Mouse (Mus musculus) kidney, adult 11 months (tissue): Measurements from ENCODE around the gene Castor2.

Source experiments
- DNase-seq: peaks from one replicate; pipeline ENCODE4 v3.0.0; 2022

The Castor2 gene

DNA sequence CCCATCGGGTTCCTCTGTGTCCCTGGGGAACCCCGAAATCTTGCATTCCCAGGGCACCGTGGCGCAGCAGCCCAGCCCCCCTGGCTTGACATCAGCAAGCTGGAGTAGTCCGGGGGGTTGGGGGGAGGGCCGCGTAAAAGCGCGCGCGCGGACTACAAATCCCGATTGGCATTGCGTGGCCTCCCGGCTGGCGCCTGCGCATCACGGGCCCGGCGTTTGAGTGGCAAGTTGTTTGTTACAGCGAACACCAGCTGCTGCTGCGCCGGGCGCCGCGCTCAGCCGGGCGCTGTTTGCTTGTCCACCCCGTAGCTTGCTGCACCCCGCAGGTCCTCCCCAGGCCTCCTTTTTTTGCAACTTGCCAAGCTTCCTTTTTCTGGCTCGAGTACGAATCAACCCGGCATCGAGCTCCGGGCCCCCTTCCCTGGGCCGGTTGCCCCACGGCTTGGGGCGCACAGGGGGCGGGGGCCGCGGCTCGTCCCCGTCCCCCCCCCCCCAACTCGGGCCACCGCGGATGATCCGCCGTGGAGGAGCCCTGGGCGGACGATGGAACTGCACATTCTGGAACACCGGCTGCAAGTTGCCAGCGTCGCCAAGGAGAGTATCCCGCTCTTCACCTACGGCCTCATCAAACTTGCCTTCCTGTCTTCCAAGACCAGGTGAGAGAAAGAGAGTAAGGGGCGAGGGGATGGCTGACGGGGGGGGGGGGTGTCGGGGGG lies at the start of gene Castor2:
TSS of gene Castor2 (plus strand) at position 216 of the 716 bp plus-strand sequence.
- DNase-seq = peak; percentile 94

DNA sequence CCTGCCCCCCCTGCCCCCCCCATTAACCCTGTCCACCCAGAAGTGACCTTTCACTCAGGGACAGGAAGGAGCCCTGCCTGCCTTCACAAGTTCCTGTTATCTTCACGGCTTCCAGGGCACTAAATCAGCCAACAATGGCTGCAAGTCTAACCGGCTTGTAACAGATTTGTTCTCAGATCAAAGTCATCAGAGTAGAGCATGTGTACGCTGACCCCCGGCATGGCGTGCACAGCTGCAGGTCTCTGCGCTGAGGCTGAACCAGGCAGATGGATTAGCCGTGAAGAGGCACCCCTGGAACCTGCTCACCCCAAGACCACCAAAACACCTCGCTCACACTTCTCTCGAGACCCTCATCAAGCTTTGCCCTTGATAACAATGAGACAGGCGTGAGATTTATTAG lies 48.8 kb upstream of the Castor2 start:
- DNase-seq = no peak

GRCm38 (mm10) chr5:134052614-134053013 lies 46.9 kb upstream of the Castor2 start:
- DNase-seq = no peak

GRCm38 (mm10) chr5:134054496-134054895 lies 45.0 kb upstream of the Castor2 start:
- no peak for DNase-seq

GRCm38 (mm10) chr5:134058793-134059352 lies 40.6 kb upstream of the Castor2 start:
- DNase-seq = no peak

DNA sequence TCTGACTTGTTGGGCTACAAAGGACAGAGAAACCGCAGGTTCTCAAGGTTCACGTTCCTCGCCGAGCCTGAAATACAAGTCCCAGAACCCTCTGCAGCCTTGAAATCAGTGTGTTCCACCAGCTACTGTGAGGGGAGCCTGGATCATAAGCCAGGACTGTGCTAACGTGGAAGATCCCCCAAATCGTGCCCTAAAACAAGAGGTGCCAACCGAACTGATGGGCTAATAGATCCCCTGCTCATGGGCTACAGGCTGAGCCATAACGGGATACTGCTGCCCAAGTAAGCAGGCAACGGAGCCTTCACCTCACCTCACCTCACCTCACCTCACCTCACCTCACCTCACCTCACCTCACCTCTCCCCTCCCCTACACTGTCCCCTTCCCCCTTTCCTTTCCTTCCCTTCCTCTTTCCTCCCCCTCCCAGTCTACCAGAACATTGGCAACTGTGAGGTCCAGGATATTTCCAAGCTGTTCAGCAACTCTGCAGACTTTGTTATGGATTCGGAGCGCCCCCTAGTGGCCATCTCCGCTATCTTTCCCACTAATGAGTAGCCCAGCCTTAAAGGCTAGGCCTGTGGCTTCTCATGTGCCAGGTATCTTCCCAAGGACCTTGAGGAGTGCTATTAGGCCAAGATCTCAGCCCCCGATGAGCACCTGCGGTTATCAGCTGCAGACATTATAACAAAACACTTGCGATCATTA lies 36.0 kb upstream of the Castor2 start:
- DNase-seq = peak; percentile 56

GRCm38 (mm10) chr5:134066261-134066660 lies 33.2 kb upstream of the Castor2 start:
- DNase-seq = no peak

- DNase-seq = no peak
Measured at GRCm38 (mm10) chr5:134067924-134068323, 31.6 kb upstream of the Castor2 start.

GRCm38 (mm10) chr5:134073512-134074041 lies 25.9 kb upstream of the Castor2 start:
- no peak for DNase-seq

- DNase-seq = no peak
Measured at GRCm38 (mm10) chr5:134074368-134074767, 25.1 kb upstream of the Castor2 start.

DNA sequence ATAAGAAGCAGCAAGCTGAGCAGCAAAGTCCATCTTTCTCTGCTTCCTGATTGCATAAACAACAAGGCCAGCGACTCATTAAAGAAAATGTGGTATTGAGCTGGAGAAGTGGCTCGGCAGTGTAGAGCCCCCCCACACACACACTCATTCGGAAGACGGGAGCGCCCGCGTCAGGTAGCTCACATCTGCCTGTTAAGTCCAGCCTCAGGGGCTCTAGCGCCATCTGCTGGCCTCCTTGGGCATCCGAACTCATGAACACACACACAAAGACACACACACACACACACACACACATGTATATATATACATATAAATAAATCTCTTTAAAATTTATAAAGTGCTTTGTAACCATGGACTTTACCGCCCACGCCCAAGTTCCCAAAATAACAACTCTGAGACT lies 23.3 kb upstream of the Castor2 start:
- DNase-seq = no peak

DNA sequence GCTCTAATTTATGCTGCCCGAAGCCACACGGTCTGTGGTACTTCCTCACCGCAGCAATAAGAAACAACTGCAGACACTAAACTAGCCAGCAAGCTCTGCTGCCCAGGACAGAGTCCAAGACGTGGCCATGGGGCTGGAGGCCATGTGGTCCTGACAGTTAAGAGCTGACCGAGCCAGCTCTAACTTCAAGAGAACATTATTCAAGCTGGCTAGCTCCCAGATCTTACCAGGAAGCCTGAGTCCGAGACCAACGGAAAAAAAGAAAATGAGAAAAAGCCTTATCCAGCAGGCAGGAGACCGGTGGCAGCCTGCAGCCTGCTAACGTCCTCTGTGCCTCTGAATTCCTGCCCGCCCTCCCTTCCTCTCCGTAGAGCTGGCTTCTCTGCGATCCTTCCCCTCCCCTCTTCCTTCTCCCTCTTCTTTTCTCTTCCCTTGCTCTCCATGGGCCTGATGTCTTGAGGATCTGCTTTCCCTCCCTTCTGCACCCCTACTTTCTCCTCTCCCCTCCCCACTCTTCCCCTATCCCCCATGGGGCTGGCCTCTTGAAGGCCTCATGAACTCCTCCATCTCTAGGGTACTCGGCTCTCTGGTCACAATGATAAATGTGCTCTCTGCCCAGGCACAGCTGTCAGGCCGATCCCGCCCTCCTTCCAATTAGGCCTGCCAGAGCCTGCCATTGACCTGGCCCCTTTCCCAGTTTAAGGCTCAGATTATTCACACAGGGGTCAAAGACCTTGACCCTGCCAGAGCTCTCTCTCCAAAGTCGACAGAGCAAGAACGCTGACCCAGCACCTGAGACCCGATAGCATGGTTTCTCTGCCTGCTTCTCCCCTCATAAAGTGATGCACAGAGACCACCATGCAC lies 18.6 kb upstream of the Castor2 start:
- DNase-seq = peak; percentile 86

DNA sequence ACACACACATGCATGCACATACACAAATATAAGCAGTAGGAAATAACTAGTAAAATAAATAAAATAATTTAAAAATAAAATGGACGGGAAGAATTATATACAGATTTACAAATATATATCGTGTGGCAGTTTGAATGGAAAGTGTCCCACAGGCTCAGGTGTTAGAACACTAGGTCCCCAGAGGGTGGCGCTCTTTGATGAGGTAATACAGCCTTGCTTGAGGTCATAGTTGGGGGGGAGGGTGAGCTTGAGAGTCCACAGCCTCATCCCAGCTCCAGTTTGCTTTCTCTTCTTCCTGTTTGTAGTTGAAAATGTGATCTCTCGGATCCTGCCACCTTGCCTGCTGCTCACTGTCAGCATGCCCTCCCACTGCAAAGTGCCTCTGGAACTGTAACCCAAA lies 14.3 kb upstream of the Castor2 start:
- DNase-seq = no peak

GRCm38 (mm10) chr5:134085887-134086639 lies 13.4 kb upstream of the Castor2 start:
- DNase-seq = no peak

GRCm38 (mm10) chr5:134087211-134087610 lies 12.3 kb upstream of the Castor2 start:
- peak; percentile 69 for DNase-seq

- DNase-seq = no peak
Measured at GRCm38 (mm10) chr5:134095766-134096165, 3.7 kb upstream of the Castor2 start.

- DNase-seq = peak; percentile 49
Measured at GRCm38 (mm10) chr5:134098341-134098902, 1.1 kb upstream of the Castor2 start.

DNA sequence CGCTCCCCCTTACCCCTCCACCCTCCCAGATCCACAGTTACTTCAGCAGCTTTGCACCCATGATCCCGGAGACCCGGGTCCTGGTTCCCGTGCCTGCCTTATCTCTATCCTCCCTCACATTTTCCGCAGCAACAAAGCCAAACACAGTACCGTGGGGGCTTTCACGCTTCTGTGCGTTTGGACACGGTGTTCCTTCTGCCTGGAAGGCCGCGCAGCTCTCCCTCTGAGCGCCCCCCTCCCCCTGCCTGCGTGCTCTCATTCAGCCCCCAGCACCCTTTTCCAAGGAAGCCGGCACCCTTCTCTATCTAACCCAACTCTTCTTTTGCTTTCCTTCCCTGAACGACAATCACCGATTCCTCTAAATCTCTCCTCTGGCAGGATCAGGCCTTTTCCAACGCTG lies 535 bp upstream of the Castor2 start:
- peak; percentile 44 for DNase-seq

DNA sequence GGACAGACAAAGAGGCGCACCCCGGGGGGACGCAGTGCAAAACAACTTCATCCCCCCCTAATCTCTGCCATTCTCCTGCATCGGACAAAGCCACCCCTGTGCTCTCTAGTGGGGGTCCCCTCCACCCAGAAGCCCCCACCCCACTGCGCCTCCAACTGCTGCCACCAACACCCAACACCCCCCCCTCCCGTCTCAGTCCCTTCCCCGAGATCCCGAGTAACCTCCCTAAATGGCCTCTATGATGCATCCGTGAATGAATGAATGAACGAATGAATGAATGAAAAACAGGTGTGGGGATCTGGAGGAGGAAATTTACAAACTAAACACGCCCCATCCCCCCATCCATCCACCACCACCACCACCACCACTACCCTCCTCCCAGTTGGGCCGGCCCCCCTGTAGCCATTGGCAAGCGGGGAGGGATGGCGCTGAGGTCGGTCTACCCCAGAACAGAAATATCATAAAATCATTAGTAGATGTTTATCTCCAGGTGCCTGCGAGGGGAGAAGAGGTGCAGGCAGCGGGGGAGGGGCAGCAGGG lies 791 bp downstream of the Castor2 start:
- peak; percentile 24 for DNase-seq

DNA sequence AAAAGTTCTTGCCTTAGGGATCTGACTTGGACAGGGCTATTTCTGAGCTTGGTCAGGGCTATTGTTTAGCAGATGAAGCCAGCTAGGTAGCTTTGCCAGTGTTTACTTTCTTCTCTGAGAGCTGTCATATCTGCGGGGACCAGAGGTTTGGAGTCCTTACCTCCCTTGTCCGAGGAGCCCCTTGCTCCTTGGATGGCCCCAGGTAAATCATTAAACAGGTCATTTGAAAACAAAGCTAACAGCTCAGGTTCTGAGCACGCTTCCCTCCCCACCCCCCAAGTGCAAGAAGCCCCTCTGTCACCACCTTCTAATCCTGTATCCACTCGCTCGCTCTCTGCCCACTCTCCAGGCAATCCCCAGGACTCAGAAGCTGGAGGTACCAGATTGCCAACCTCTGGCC lies 1.8 kb downstream of the Castor2 start:
- DNase-seq = peak; percentile 54

DNA sequence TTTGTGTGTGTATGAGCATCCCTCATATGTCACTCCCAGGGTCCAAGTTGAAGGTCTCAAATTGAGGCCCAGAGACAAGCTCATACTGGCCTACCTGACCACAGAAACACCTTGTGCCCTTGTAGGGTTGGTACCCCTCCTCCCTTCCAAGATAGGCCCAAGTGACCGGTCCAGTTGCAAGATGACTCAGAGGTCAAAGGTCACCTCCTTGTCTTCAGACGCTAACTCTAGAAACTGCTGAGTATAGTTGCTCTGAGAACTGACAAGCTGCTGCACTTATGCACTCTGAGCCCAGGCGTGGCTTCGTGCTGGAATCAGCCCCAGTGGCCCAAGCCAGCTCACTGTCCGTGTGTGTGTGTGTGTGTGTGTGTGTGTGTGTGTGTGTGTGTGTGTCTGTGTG lies 2.4 kb downstream of the Castor2 start:
- DNase-seq = peak; percentile 86
